Mouse (Mus musculus) hindbrain, embryonic 15.5 days (tissue): ENCODE results near the gene Mtmr4. TPM values are rescaled to one million over a fixed set of nuclear protein-coding genes. Genes with fewer than 3 reads are reported as not detected.

Experiments used
- polyA plus RNA-seq: library from polyadenylated mRNA; unstranded; fragments of >200 nt; fragmentation: Nextera tagmentation; extraction: Ambion mirVana; gene quantifications from 2 replicates; pipeline ENCODE4 v1.2.1, GENCODE M21; 2015

The Mtmr4 gene
- polyA plus RNA-seq, 1 experiment from 2014 or later, result 50.7 TPM

Other genes with a start within 250 kb of the Mtmr4 start
- gene Ppm1e, start 233.1 kb upstream of the Mtmr4 start, polyA plus RNA-seq, result 26.8 and 28.6 TPM in 2 replicates
- gene Rad51c, start 187.2 kb upstream of the Mtmr4 start, polyA plus RNA-seq, result 4.7 and 4.9 TPM in 2 replicates
- 1.7 and 1.9 TPM in 2 replicates for gene Tex14, start 187.1 kb upstream of the Mtmr4 start, polyA plus RNA-seq
- gene Gm11492, start 25.5 kb upstream of the Mtmr4 start, polyA plus RNA-seq, result not detected in 2 replicates
- 30.9 and 32.2 TPM in 2 replicates for gene Sept4, start 23.3 kb upstream of the Mtmr4 start, polyA plus RNA-seq
- gene Hsf5, start 25.0 kb downstream of the Mtmr4 start, polyA plus RNA-seq, result 0.52 and 0.54 TPM in 2 replicates
- 0.65 and 0.75 TPM in 2 replicates for gene Rnf43, start 70.6 kb downstream of the Mtmr4 start, polyA plus RNA-seq
- gene Supt4a, start 145.4 kb downstream of the Mtmr4 start, polyA plus RNA-seq, result 130 and 137 TPM in 2 replicates
- 43.6 and 50.4 TPM in 2 replicates for gene Tspoap1, start 168.4 kb downstream of the Mtmr4 start, polyA plus RNA-seq
- 0.21 TPM in 2 replicates for gene Mpo, start 201.4 kb downstream of the Mtmr4 start, polyA plus RNA-seq
- gene Lpo, start 236.1 kb downstream of the Mtmr4 start, polyA plus RNA-seq, result 2.2 and 2.8 TPM in 2 replicates